Mouse (Mus musculus) lung, adult 2 months (tissue): ENCODE data around the gene Sh3d21. TPM values are rescaled to one million over a fixed set of nuclear protein-coding genes. Genes with fewer than 3 reads are reported as not detected.

ENCODE experiments used
- DNase-seq: peaks from one replicate; pipeline ENCODE4 v3.0.0; 2022
- H3K4me1 ChIP-seq: fragments of 200-500 bp; 2 replicates; pipeline ENCODE4 v1.6.1; 2011; ENCODE audit warnings: low read length; ENCODE audit not compliant: control insufficient read depth, insufficient read depth
- H3K4me3 ChIP-seq: fragments of 200-500 bp; replicated peaks from 2 replicates; pipeline ENCODE3; 2011; ENCODE audit warnings: low read depth, mild to moderate bottlenecking, control low read depth, low read length; ENCODE audit errors: extremely low read depth
- CTCF ChIP-seq: fragments of 200-500 bp; IDR thresholded peaks from 2 replicates; pipeline ENCODE4 v1.5.1; 2011; ENCODE audit warnings: mild to moderate bottlenecking, low read length, control low read depth; ENCODE audit not compliant: insufficient read depth
- POLR2A ChIP-seq: fragments of 200-500 bp; IDR thresholded peaks from 2 replicates; pipeline ENCODE4 v1.6.1; 2011; ENCODE audit warnings: low read depth, mild to moderate bottlenecking, control low read depth, low read length, borderline replicate concordance; ENCODE audit errors: extremely low read depth
- WGBS: fragments of 180-500 bp; shearing (Covaris S2); methylation state at CpG from one replicate; pipeline ENCODE4 v1.1.7; 2018; 5-methylcytosine and 5-hydroxymethylcytosine counted together
- polyA plus RNA-seq: library from polyadenylated mRNA; depleted of rRNA; stranded (reverse); fragments of >200 nt; gene quantifications from 2 replicates; pipeline ENCODE4 v1.2.3, GENCODE M21; 2012; rRNA removed

Sh3d21 gene
- polyA plus RNA-seq, 1 experiment = 7.5 TPM

DNA sequence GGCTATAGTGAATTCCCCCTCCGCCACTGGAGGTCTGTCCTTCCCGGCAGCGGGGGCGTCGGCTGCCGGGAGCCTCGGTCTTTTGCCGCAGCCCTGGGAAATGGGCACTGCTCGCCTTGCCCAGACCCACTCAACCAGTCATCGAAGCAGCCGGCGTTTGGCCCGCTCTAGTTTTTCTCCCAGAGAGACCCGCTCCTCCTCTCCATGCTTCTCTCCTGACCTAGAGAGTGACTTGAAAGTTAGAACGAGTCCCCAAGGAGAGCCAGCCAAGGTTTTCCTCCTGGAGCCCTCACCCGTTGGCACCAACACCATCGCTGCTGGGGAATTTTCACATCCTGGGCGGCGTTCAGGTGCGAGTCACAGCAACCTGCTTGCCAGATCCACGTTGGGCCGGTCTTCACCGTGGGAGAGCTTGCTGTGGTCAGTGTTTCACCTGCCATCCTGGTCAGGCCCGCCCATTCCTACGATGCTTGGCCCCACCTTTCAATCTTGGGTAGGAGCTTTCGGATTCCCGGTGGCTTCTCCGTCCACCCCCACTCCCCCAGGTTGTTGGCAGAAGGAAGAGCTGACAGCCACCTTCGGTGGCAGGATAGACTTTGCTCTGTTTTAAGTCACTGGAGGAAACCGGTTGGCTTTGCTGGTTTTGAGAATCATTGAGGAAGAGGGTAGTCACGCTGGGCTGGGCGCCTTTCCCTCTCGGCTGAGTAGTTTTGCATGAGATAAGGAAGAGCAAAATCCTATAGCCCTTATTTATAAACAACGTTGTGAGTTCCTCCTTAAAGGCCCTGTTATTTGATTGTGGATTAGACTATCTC lies 58.8 kb downstream of the Sh3d21 start:
- peaks cover 15% of the 10 kb centered on the region for H3K4me1 ChIP-seq
- under 1% methylated on average over 34 of the region's 34 CpGs for WGBS
- peak overlapping the region; percentile 68 for H3K4me3 ChIP-seq
- no peak for TF ChIP-seq CTCF
- TF ChIP-seq POLR2A = no peak; the same call in 1 of the 2 replicates
- peak; percentile 62 for DNase-seq

DNA sequence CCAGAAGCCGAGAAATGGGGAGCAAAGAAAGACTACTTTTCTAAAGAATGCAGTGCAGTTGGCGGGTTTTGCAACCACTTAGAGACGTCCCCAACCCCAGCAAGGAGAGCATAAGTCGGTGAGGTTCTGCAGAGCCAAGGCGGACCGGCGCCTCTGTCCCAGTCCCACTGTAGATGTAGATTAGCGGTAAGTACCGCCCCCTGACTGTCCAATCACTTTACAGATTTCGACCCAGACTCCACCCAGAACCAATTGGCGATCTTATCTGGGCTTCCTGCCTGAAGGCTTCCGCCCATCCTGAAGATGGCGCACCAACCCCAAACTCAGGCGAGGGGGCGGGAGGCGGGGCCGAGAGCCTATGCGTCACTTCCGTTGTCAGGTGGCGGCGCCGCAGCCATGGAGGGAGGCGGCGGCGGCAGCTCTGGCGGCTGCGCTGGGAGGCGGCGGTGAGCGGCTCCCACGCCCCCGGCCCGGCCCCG lies 59.7 kb downstream of the Sh3d21 start, which contains the start of gene Stk40:
Stk40 (plus strand) TSS at position 368 of the 479 bp plus-strand sequence.
- peak; percentile 94 for TF ChIP-seq POLR2A
- peak; percentile 44; the same call in 1 of the 2 replicates for TF ChIP-seq CTCF
- WGBS = 1% methylated on average over 33 of the region's 34 CpGs
- DNase-seq = peak; percentile 93
- peaks cover 10% of the 10 kb centered on the region for H3K4me1 ChIP-seq
- peak within 1 kb of the TSS; percentile 68 for H3K4me3 ChIP-seq

DNA sequence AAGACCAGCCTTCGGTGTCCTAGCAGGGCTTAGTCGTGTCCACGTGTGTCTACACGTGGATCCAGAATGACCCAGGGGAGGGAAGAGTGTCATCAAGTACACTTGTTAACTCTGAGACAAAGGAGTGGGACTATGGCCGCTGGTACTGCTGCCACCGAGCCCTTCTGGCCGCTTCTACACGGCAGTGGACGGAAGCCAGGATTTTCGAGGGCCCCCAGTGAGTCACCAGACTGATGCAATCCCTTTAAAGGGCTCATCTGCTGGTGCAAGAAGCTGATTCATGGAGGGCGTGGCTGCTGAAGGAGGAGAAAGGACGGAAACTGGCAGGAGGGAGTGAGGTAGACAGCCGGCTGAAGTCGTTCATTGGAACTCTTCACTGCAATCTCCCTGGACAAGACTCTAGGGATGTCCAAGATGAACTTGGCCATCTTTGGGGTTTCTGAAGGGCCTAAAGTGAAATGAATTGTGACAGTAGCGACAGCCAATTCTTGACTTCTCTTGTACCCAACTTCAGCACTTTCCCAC lies 60.2 kb downstream of the Sh3d21 start:
- peak; percentile 95 for DNase-seq
- H3K4me1 ChIP-seq = peaks cover 9% of the 10 kb centered on the region
- WGBS = under 1% methylated on average over 15 of the region's 15 CpGs
- TF ChIP-seq POLR2A (peak; percentile 71; the same call in 1 of the 2 replicates), CTCF (no peak)
- H3K4me3 ChIP-seq = peak overlapping the region; percentile 61

DNA sequence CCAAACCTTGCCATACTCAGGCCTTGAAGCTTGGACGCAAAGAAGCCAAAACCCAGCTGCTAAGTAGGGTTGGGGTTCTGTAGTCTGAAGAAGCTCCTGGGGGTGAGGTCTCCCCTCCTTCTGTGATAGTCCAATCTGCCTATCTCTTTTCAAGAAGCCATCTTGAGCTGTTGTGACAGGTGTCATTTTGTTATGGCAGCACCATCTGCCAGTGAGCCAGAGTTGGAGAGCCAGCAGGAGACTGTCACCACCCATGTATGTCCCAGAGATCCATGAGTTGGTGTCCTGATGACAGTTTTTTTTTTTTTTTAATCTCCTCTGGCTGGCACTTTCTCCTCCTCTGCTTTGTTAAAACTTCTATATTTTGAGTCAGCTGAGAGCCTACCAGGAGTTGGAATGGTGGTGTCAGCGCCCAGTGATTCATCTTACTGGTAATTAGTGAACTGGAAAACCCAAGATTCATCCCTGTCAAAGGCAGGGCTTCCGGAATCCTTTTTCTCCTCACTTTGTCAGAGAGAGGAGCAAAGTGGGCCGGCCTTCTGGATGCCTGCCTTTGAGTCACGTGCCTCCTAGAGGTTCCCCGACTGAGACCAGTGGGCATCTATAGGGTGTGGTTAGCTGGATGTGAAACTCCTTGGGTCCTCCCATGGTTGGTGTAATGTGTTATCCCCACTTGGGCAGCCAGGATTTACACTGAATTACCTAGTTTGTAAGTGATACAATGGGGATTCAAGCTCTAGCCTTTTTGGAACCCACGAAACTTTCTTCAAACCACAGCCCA lies 61.0 kb downstream of the Sh3d21 start:
- Histone ChIP-seq H3K4me1 (peaks cover 7% of the 10 kb centered on the region), H3K4me3 (no peak overlapping the region)
- peak; percentile 42 for DNase-seq
- TF ChIP-seq CTCF = no peak
- no peak for TF ChIP-seq POLR2A
- 40% methylated on average over 7 of the region's 7 CpGs for WGBS

DNA sequence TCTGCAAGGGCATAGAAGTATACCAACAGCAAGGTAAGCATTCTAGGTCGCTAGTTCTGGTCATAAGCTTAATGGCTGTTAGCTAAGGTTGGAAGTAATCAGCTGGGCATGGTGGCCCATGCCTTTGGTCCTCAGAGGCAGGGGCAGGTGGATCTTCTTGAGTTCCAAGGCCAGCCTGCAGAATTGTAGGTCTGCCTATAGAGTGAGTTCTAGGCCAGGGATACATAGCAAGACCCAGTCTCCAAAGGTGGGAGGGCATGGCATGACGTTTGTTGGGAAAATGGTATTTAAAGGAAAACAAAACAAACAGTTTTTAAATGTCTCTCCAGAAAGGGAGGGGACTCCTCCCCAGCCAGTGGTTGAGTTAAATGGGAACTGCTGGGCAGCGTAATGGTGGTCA lies 62.5 kb downstream of the Sh3d21 start:
- Histone ChIP-seq H3K4me1 (peaks cover 11% of the 10 kb centered on the region), H3K4me3 (no peak overlapping the region)
- TF ChIP-seq CTCF (no peak), POLR2A (no peak)
- DNase-seq = no peak
- WGBS = 81% methylated on average over 3 of the region's 3 CpGs

Other genes starting within 250 kb of the Sh3d21 start
- 20.9 and 39.2 TPM in 2 replicates for gene Csf3r, start 138.9 kb downstream of the Sh3d21 start, polyA plus RNA-seq
- 48.6 and 49.8 TPM in 2 replicates for gene Mrps15, start 116.6 kb downstream of the Sh3d21 start, polyA plus RNA-seq
- gene Oscp1, start 104.9 kb downstream of the Sh3d21 start, polyA plus RNA-seq = 2.8 and 4.5 TPM in 2 replicates
- 30.2 and 34.8 TPM in 2 replicates for gene Lsm10, start 66.9 kb downstream of the Sh3d21 start, polyA plus RNA-seq
- gene Stk40, start 59.5 kb downstream of the Sh3d21 start, polyA plus RNA-seq = 38.0 and 41.1 TPM in 2 replicates
- 221 and 295 TPM in 2 replicates for gene Eva1b, start 15.7 kb downstream of the Sh3d21 start, polyA plus RNA-seq
- gene Thrap3, start 39.3 kb upstream of the Sh3d21 start, polyA plus RNA-seq = 40.0 and 62.8 TPM in 2 replicates
- gene Map7d1, start 92.9 kb upstream of the Sh3d21 start, polyA plus RNA-seq = 153 and 194 TPM in 2 replicates
- 31.7 and 51.1 TPM in 2 replicates for gene Trappc3, start 98.8 kb upstream of the Sh3d21 start, polyA plus RNA-seq
- 3.5 and 4.4 TPM in 2 replicates for gene Col8a2, start 123.3 kb upstream of the Sh3d21 start, polyA plus RNA-seq
- 42.2 and 49.0 TPM in 2 replicates for gene Adprhl2, start 158.2 kb upstream of the Sh3d21 start, polyA plus RNA-seq
- gene Tekt2, start 162.2 kb upstream of the Sh3d21 start, polyA plus RNA-seq = 12.9 and 18.6 TPM in 2 replicates